Mouse (Mus musculus) CH12.LX (cell line): Measurements from ENCODE around the gene Gm17949. TPM values are rescaled to one million over a fixed set of nuclear protein-coding genes. Genes with fewer than 3 reads are reported as not detected.

Experiments
- DNase-seq: peaks from one replicate; pipeline ENCODE4 v3.0.0-alpha.2; 2013; ENCODE audit errors: extremely low read depth
- H3K27ac ChIP-seq: 2 replicates; pipeline ENCODE4 v1.5.1; 2012; ENCODE audit warnings: low read depth, mild to moderate bottlenecking, control low read depth, moderate library complexity; ENCODE audit not compliant: insufficient read depth
- H3K27me3 ChIP-seq: replicated peaks from 2 replicates; pipeline ENCODE3; 2012; ENCODE audit warnings: inconsistent platforms
- H3K36me3 ChIP-seq, 2 experiments: replicated peaks in 1 of 2; 2 replicates each; pipeline versions ENCODE3 to v1.6.1; 2012; ENCODE audit warnings: inconsistent platforms in 1 of 2, low read length in 1 of 2, mild to moderate bottlenecking in 1 of 2, mixed read lengths in 1 of 2, moderate library complexity in 1 of 2; ENCODE audit not compliant: control insufficient read depth in 1 of 2, insufficient read depth in 1 of 2
- H3K4me1 ChIP-seq, 2 experiments: 2 replicates each; pipeline ENCODE4 v1.6.1; 2012; ENCODE audit warnings: inconsistent platforms in 1 of 2, moderate library complexity in 1 of 2; ENCODE audit not compliant: insufficient read depth in 2 of 2, control insufficient read depth in 1 of 2
- H3K4me2 ChIP-seq: 2 replicates; pipeline ENCODE4 v1.6.1; 2012; ENCODE audit warnings: low read depth, mild to moderate bottlenecking, control low read depth; ENCODE audit not compliant: poor library complexity, insufficient read depth, severe bottlenecking
- H3K4me3 ChIP-seq, 3 experiments: fragments of 150-350 bp in 1 of 3; sonication (generic) in 1 of 3; replicated peaks in 1 of 3; 2 replicates each; pipeline versions ENCODE3 to v1.5.1; 2011 to 2012; ENCODE audit warnings: low read depth in 2 of 3, low read length in 2 of 3, mild to moderate bottlenecking in 2 of 3, moderate library complexity in 2 of 3, control low read depth in 1 of 3, improper control_type of control experiment in 1 of 3, inconsistent platforms in 1 of 3, mixed read lengths in 1 of 3; ENCODE audit not compliant: poor library complexity in 1 of 3
- H3K79me2 ChIP-seq: replicated peaks from 2 replicates; pipeline ENCODE4 v1.6.1; 2012; ENCODE audit warnings: mild to moderate bottlenecking, moderate library complexity; ENCODE audit not compliant: control insufficient read depth, poor library complexity, insufficient read depth, severe bottlenecking; ENCODE audit errors: extremely low read depth
- H3K9ac ChIP-seq: 2 replicates; pipeline ENCODE4 v1.6.1; 2012; ENCODE audit warnings: low read depth, mild to moderate bottlenecking, control low read depth, moderate library complexity; ENCODE audit not compliant: insufficient read depth
- H3K9me3 ChIP-seq: replicated peaks from 2 replicates; pipeline ENCODE3; 2012; ENCODE audit warnings: low read length, inconsistent platforms, mixed read lengths
- BHLHE40 ChIP-seq: IDR thresholded peaks from 2 replicates; pipeline ENCODE4 v1.6.1; 2011; ENCODE audit warnings: mild to moderate bottlenecking, low read depth, low read length, improper control_type of control experiment
- CHD1 ChIP-seq: IDR thresholded peaks from 2 replicates; pipeline ENCODE4 v1.6.1; 2012; ENCODE audit warnings: low read depth, low read length, improper control_type of control experiment, inconsistent platforms
- CHD2 ChIP-seq: IDR thresholded peaks from 2 replicates; pipeline ENCODE4 v1.6.1; 2011; ENCODE audit warnings: low read length, improper control_type of control experiment
- CTCF ChIP-seq, 2 experiments: IDR thresholded peaks in 1 of 2; conservative IDR thresholded peaks in 1 of 2; 2 replicates each; pipeline ENCODE4 v1.5.1; 2011 to 2012; ENCODE audit warnings: low read depth in 2 of 2, low read length in 2 of 2, improper control_type of control experiment in 1 of 2, inconsistent platforms in 1 of 2, mild to moderate bottlenecking in 1 of 2, moderate library complexity in 1 of 2
- EP300 ChIP-seq: IDR thresholded peaks from 2 replicates; pipeline ENCODE4 v1.6.1; 2011; ENCODE audit warnings: low read length, improper control_type of control experiment
- HCFC1 ChIP-seq: IDR thresholded peaks from 2 replicates; pipeline ENCODE4 v1.6.1; 2012; ENCODE audit warnings: low read depth, mild to moderate bottlenecking, inconsistent platforms, low read length, improper control_type of control experiment
- JUN ChIP-seq: IDR thresholded peaks from 2 replicates; pipeline ENCODE4 v1.6.1; 2011; ENCODE audit warnings: low read depth, mild to moderate bottlenecking, low read length, improper control_type of control experiment, moderate library complexity; ENCODE audit not compliant: insufficient read depth
- MAFK ChIP-seq: IDR thresholded peaks from 2 replicates; pipeline ENCODE4 v1.6.1; 2011; ENCODE audit warnings: low read length, improper control_type of control experiment; ENCODE audit not compliant: insufficient replicate concordance
- MAX ChIP-seq: IDR thresholded peaks from 2 replicates; pipeline ENCODE4 v1.6.1; 2011; ENCODE audit warnings: low read length, improper control_type of control experiment
- MAZ ChIP-seq: IDR thresholded peaks from 2 replicates; pipeline ENCODE4 v1.6.1; 2012; ENCODE audit warnings: low read depth, mild to moderate bottlenecking, inconsistent platforms, low read length, improper control_type of control experiment, moderate library complexity
- MXI1 ChIP-seq: IDR thresholded peaks from 2 replicates; pipeline ENCODE4 v1.6.1; 2011; ENCODE audit warnings: mild to moderate bottlenecking, low read depth, low read length, improper control_type of control experiment
- MYC ChIP-seq: IDR thresholded peaks from 2 replicates; pipeline ENCODE4 v1.6.1; 2011; ENCODE audit warnings: low read depth, mild to moderate bottlenecking, improper control_type of control experiment, low read length
- NELFE ChIP-seq: IDR thresholded peaks from 2 replicates; pipeline ENCODE4 v1.6.1; 2011; ENCODE audit warnings: low read depth, low read length, improper control_type of control experiment
- NRF1 ChIP-seq: IDR thresholded peaks from 2 replicates; pipeline ENCODE4 v1.6.1; 2014; ENCODE audit warnings: low read depth, mild to moderate bottlenecking, inconsistent platforms, low read length, improper control_type of control experiment, moderate library complexity
- POLR2A ChIP-seq: IDR thresholded peaks from 2 replicates; pipeline ENCODE4 v1.6.1; 2011; ENCODE audit warnings: low read depth, mild to moderate bottlenecking, improper control_type of control experiment, low read length
- RCOR1 ChIP-seq: conservative IDR thresholded peaks from 2 replicates; pipeline ENCODE4 v1.6.1; 2012; ENCODE audit warnings: low read depth, mild to moderate bottlenecking, inconsistent platforms, low read length, improper control_type of control experiment
- SMC3 ChIP-seq: IDR thresholded peaks from 2 replicates; pipeline ENCODE4 v1.6.1; 2011; ENCODE audit warnings: low read depth, low read length, improper control_type of control experiment
- UBTF ChIP-seq: IDR thresholded peaks from 2 replicates; pipeline ENCODE4 v1.6.1; 2012; ENCODE audit warnings: low read depth, mild to moderate bottlenecking, inconsistent platforms, low read length, improper control_type of control experiment, moderate library complexity
- USF2 ChIP-seq: conservative IDR thresholded peaks from 2 replicates; pipeline ENCODE4 v1.6.1; 2011; ENCODE audit warnings: low read depth, low read length, improper control_type of control experiment
- ZC3H11A ChIP-seq: IDR thresholded peaks from 2 replicates; pipeline ENCODE4 v1.6.1; 2012; ENCODE audit warnings: low read depth, mild to moderate bottlenecking, inconsistent platforms, low read length, improper control_type of control experiment
- ZMIZ1 ChIP-seq: IDR thresholded peaks from 2 replicates; pipeline ENCODE4 v1.6.1; 2012; ENCODE audit warnings: low read depth, mild to moderate bottlenecking, inconsistent platforms, low read length, improper control_type of control experiment
- ZNF384 ChIP-seq: IDR thresholded peaks from 2 replicates; pipeline ENCODE4 v1.6.1; 2012; ENCODE audit warnings: low read depth, low read length, improper control_type of control experiment, inconsistent platforms
- dilution Hi-C: fragments of 300-500 bp; cut with MboI; formaldehyde crosslinking; loops from 2 replicates; pipeline ENCODE4 v1.14.3; 2020; ENCODE audit warnings: low sequenced_read_pairs; ENCODE audit not compliant: extremely low pct_unique_long_range_greater_than_20kb, extremely low pct_ligation_motif_present
- in situ Hi-C: fragments of 300-500 bp; cut with MboI; formaldehyde crosslinking; loops from 3 replicates; pipeline ENCODE4 v1.14.3; 2019; ENCODE audit warnings: low sequenced_read_pairs, low pct_ligation_motif_present, low pct_unique_long_range_greater_than_20kb, mixed read lengths
- polyA plus RNA-seq: library from polyadenylated mRNA; unstranded; fragments of >175 nt; gene quantifications from 2 replicates; pipeline ENCODE4 v1.2.1, GENCODE M21; 2012; ENCODE audit warnings: low read depth; ENCODE audit not compliant: insufficient read length
- total RNA-seq, 2 experiments: library from RNA; depleted of rRNA; stranded (reverse); fragments of 300-350 nt in 1 of 2; fragments of >200 nt in 1 of 2; gene quantifications; 2 replicates each; pipeline ENCODE4 v1.2.3; 2012 to 2014

The Gm17949 gene
- total and polyA plus RNA-seq, 3 experiments = not detected

GRCm38 (mm10) chr17:57007137-57007905 is 3.9 kb upstream of the Gm17949 start (continued):
- no peak for TF ChIP-seq NELFE
- no peak for TF ChIP-seq HCFC1
- TF ChIP-seq BHLHE40 = no peak
- TF ChIP-seq USF2 = no peak
- TF ChIP-seq MAX = no peak
- no peak for TF ChIP-seq POLR2A
- TF ChIP-seq CHD2 = no peak
- peak in 1 of 2 experiments; percentile 48; a peak in 2 of 4 replicates for TF ChIP-seq CTCF (conservative IDR thresholded peaks at IDR 0.05 in 1 of 2, IDR thresholded peaks at IDR 0.05 in 1 of 2; ENCODE audit: low read depth in 2 of 2, low read length in 2 of 2)
- TF ChIP-seq MAZ = no peak
- TF ChIP-seq JUN = no peak
- TF ChIP-seq MYC = no peak

GRCm38 (mm10) chr17:57010911-57011235 is 396 bp upstream of the Gm17949 start:
- no peak for TF ChIP-seq NRF1
- TF ChIP-seq ZNF384 = no peak
- TF ChIP-seq CHD1 = no peak
- TF ChIP-seq MXI1 = no peak
- no peak for TF ChIP-seq RCOR1
- TF ChIP-seq, all 38 proteins: peak for 0
- peak overlapping the region; percentile 36 for H3K27ac ChIP-seq
- H3K9ac ChIP-seq = peak overlapping the region; percentile 76
- H3K36me3 ChIP-seq = peaks cover 31 to 37% of the 10 kb centered on the region in 2 experiments
- no peaks in the 10 kb centered on the region for H3K9me3 ChIP-seq
- peak overlapping the region; percentile 66 to 81 (median 73) for H3K4me3 ChIP-seq
- peaks cover 7 to 18% of the 10 kb centered on the region in 2 experiments for H3K4me1 ChIP-seq
- peak overlapping the region; percentile 92; the same call in 1 of the 2 replicates for H3K4me2 ChIP-seq
- H3K79me2 ChIP-seq = peaks cover 16% of the 10 kb centered on the region
- DNase-seq = no peak
- in situ Hi-C loops = no loop called here
- H3K27me3 ChIP-seq = no peaks in the 10 kb centered on the region
- dilution Hi-C loops = no loop called here

GRCm38 (mm10) chr17:57012245-57012795 is 1.1 kb downstream of the Gm17949 start:
- dilution Hi-C loops = no loop called here
- H3K27me3 ChIP-seq = no peaks in the 10 kb centered on the region
- peak overlapping the region; percentile 75; the same call in 1 of the 2 replicates for H3K27ac ChIP-seq
- in situ Hi-C loops = no loop called here
- peaks cover 7 to 23% of the 10 kb centered on the region in 2 experiments for H3K4me1 ChIP-seq
- peaks cover 17 to 22% of the 10 kb centered on the region in 2 experiments for H3K36me3 ChIP-seq
- peak overlapping the region; percentile 72 for H3K9ac ChIP-seq
- no peak for DNase-seq
- H3K9me3 ChIP-seq = no peaks in the 10 kb centered on the region
- TF ChIP-seq CHD1 (no peak), EP300 (no peak), SMC3 (no peak), MAFK (no peak), NELFE (no peak), ZC3H11A (no peak), UBTF (no peak), CTCF (conservative IDR thresholded peaks at IDR 0.05 in 1 of 2, IDR thresholded peaks at IDR 0.05 in 1 of 2; ENCODE audit: low read depth in 2 of 2, low read length in 2 of 2) (no peak), ZMIZ1 (no peak)
- H3K4me3 ChIP-seq = peak overlapping the region; percentile 58 to 83 (median 73)
- H3K4me2 ChIP-seq = peak overlapping the region; percentile 48
- H3K79me2 ChIP-seq = peaks cover 16% of the 10 kb centered on the region
